Mouse (Mus musculus) B cell, adult 2 months (primary cell): ENCODE results near the gene Mrpl53.

Source experiments
- DNase-seq, 2 experiments: peaks; one replicate each; pipeline ENCODE4 v3.0.0; 2022

Gene Mrpl53

DNA sequence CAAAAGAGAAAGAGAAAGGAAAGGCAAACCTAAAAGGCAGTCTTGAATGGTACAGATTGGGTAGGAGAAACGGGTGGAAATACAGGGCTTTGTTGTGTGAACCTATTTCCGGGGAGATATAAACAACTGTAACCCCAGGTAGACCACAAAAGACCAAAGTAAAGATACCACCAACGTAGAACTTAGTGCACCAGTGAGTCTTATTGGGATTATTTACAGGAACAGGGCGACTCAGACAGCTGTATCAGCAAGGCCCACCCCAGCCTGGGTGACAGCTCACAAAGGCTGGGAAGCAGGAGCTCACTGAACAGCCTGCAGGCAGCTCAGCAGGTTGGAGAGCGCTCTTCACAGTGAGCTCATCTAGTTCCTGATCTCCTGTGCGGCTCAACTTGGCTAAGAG, 12.9 kb upstream of the Mrpl53 start:
- no peak for DNase-seq

DNA sequence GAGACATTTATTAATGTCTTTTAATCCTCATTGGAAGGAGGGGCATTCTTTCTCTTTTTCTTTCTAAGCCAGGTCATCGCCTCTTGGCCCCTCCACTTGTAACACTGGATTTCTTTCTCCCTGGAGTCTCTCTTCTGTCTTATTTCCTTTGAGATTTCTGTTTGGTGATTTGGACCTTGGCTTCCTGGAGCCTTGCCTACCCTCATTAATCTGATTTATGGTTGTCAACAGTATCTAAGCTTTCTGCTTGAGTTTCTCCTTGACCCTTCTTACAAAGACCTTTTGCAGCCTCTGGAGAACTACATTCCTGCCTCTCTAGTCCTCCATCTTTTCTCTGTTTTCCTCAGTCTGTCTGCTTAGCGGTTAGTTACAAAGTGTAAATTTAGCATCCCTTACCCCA, 10.4 kb upstream of the Mrpl53 start:
- DNase-seq: no peak

DNA sequence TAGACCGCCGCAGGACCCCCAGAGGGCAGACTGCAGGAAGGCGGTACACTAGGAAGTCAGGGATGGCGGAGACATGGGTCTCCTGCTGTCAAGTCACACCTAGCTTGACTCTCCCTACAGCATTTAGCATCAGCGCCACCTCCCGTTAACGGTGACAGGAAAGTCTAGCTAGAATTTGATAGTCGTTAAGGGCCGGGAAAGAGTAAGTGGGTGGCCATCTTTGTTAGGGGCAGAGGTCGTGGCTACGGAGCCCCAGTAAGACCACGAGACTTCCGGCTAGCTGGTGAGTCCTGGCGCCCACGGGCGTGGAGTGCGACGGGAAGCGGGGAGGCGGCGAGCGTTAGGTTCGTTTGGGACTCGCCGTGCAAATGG, 7.5 kb upstream of the Mrpl53 start, which contains the start of the genes Ccdc142 and Gm42688:
Gene Ccdc142, plus strand, starts transcription at position 286 of the 372 bp plus-strand sequence.
Gene Gm42688, plus strand, starts transcription at position 302 of the 372 bp plus-strand sequence.
- DNase-seq: peak; percentile 83 to 85

DNA sequence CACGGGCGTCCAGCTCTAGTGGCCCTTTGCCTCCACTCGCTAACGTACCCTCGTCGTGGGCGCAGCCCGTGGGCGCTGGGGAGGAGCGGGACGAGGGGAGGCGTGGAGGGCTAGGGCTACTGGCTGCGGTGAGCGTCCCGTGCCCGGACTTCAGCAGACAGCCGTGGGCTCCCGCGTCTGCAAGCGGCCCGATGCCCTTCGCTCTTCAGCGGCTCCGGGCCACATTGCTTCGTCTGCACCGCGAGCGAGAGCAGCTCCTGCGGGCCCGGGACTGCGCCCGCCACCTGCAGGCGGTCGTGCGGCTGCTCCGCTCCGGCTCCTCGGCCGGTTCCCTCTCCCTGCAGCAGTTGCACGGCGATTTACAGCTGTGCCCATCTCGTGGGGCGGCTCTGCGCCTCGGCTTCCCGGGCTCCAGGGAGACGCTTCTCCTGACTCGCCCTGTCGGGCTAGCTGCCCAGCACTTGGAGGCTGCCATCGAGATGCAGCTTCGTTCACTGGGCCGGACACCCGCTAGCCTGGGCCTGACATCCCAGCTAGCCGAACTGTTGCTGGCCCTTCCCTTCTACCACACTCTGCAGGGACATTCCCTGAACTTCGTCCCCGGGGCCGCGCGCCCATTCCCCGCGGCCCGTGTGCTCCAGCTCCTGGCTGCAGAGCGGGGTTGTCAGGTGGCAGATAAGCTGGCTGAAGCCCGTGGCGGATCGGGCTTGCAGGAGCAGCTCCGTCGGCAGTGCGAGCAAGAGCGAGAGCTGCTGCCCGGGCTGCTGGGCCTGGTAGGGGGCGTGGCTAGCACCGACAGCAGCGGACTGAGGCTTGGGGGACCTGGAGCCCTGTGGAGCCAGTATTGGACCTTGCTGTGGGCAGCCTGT, 6.9 kb upstream of the Mrpl53 start:
- peak; percentile 73 to 76 for DNase-seq

DNA sequence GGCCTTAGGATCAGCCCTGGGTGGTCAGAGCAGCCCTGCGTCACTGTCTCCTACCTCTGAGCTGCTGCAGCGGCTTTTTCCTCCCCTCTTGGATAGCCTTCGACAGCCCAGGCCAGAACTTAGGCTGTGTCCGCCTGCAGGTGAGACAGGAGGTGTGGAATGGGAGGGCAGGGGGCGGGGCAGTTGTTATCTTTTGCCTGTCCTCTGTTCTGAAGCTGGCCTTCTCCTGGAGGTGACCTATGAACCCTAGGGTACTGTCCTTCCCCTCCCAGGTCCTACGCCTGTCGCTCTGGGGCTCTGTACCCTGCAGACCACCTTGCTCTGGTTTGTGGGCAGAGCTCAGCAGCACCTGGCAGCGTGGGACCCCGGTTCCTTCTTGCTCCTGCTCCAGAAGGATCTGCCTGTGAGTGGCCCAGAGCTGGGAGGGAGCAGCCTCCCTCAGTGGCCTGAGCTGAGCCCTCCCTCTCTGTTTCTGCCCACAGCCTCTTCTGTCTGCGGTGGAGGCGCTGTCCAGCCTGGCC, 5.7 kb upstream of the Mrpl53 start:
- DNase-seq: no peak

DNA sequence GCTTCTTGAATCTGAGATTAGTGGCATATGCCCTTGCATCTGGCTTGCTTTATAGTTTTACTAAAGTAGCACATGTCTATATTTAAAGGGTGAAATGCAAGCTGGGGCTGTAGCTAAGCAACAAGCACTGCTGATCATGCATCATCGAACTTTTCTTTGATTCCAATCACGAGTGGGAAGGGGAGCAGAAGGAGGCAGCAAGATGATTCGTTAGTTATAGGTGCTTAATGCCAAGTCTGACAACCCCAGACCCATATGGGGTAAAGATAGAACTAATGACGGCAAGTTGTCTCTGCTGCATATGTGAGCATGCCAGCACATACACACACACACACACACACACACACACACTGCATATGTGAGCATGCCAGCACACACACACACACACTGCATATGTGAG, 4.7 kb upstream of the Mrpl53 start:
- DNase-seq: no peak

DNA sequence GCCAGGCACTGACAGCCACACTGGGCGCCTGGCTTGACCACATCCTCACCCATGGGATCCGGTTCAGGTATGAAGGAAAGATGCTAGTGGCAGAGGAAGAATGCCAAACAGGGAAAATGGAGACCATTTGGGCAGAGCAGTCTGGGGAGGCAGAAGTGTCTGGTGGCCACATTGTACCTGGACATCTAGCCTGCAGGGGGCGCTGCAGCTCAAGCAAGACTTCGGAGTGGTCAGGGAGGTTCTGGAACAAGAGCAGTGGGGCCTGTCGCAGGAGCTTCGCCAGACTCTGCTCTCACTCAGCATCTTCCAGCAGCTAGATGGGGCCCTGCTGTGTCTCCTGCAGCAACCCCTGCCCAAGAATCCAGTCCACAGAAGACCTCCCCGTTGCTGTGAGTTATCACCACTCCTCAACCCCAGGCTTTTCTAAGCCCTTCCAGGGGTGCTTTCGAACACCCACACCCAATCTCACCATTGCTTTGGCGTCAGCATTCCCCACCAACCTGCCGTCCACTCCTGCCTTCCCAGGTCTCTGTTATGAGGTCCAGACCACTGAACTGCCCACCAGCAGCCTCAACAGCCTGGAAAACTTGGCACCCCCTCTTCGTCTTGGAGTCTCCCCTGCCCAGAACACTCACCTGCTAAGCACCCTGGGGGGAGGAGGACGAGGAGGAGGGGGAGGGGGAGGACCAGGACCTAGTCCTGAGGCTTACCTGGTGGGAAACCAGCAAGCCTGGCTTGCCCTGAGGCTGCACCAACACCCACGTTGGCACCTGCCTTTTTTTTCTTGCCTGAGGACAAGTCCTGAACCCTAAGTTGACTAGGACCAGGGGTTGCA, 1.1 kb upstream of the Mrpl53 start:
- peak; percentile 88 for DNase-seq

DNA sequence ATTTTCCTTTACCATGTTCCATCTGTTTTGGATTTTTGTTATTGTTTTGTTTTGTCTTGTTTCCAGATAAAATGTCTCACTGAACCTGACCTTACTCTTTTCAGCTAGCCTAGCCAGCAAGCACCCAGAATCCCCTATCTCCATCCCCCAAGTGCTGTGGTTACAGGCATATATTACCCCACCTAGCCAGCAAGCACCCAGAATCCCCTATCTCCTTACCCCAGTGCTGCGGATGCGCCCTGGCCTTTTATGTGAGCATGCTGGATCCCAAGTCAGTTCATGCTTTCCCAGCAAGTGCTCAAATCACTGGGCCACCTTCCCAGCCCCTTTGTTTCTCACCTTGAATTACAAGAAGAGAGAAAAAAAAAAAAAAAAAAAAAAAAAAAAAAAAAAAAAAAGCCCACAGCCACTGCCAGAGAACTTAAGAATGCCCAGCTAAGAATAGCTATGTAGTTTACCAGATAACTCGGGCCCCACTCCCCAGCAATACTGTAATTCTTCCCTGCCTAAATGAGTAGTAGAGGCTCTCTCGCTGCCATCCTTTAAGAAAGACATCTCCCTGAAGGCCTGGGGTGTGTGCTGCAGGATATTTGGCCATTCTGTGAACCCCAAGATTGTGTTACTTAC, 2.8 kb downstream of the Mrpl53 start:
- DNase-seq: no peak

DNA sequence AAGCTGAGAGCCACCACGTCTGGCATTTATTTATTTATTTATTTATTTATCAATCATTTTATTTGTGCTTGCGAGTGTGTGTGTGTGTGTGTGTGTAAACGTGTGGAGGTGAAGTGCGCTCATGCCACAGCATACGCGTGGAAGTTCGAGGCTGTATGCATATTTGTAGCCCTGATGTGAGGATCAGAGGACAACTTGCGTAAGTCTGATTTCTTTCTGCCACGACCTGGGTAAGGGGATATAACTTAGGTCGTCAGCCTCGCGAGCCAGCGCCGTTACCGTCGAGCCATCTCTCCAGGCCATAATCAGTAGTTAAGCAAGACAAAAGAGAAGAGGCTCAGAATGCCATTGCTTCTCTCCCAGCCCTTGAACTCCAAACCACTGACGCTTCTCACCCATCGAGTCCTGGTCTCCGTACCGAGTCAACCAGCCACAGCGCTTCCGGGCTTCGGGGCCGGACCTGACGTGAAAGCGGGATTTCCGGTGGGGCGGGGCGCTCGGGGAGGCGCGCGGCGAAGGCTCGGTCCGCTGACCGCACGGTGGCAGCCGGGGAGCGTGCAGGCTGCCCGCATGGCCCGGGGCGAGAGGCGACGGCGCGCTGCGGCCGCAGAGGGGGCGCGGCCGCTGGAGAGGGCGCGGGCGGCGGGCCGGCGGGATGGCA, 6.3 kb downstream of the Mrpl53 start, which contains the start of gene Mogs:
Gene Mogs, plus strand, starts transcription at position 486 of the 661 bp plus-strand sequence.
- DNase-seq: peak; percentile 96

DNA sequence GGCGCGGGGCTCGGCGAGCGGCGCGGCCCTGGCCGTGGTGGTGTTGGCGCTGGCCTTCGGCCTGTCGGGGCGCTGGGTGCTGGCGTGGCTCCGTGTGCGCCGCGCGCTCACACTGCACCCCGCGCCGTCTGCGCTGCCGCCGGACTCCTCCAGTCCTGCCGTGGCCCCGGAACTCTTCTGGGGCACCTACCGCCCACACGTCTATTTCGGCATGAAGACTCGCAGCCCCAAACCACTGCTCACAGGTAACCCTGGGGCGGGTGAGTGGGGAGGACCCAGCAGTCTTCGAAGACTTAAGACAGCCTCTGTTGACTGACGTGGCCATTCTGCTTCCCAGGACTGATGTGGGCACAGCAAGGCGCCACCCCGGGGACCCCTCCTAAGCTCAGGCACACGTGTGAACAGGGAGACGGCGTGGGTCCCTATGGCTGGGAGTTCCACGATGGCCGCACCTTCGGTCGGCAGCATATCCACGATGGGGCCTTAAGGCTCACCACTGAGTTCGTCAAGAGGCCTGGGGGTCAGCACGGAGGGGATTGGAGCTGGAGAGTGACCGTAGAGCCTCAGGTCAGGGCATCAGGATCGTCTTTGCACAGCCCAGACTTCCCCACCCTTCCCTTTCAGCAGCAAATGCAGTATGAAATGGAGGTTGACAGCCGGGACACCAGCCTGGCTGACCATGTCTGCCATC, 7.0 kb downstream of the Mrpl53 start:
- peak in 1 of 2 experiments; percentile 42 for DNase-seq

DNA sequence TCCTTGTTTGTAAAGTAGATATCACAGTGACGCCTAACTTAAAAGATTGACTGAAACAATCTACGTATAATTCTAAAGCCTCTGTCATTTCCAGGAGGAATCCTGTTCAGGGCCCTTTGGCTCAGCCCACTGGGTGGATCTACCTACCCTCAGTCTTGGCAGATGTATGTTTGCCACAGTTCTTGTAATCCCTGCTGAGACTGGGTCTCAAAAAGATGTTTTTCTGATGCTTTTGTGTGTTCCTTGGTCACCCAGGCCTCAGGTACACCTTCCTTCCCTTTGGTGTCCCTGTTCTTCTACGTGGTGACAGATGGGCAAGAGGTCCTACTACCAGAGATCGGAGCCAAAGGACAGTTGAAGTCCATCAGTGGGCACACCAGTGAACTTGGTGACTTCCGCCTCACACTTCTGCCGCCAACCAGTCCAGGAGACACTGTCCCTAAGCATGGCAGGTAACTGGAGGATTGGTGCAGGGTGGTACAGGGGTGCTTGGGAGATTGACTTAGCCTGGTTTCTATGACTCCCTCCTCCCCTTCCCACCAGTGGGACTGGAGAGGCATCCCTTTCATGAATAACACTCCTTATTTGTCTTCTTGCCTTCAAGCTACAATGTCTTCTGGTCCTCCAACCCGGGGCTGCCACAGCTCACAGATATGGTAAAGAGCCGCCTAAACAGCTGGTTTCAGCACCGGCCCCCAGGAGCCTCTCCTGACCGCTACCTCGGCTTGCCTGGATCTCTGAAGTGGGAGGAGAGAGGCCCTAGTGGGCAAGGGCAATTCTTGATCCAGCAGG, 7.7 kb downstream of the Mrpl53 start:
- DNase-seq: no peak

DNA sequence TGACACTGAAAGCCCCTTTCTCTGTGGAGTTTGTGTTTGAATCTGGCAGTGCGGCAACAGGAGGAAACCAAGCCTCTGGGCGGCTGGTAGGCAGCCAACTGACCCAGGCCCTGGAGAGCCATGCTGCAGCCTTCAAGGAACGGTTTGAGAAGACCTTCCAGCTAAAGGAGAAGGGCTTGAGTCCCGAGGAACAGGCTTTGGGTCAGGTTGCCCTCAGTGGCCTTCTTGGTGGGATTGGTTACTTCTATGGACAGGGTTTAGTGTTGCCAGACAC, 8.3 kb downstream of the Mrpl53 start:
- DNase-seq: no peak

DNA sequence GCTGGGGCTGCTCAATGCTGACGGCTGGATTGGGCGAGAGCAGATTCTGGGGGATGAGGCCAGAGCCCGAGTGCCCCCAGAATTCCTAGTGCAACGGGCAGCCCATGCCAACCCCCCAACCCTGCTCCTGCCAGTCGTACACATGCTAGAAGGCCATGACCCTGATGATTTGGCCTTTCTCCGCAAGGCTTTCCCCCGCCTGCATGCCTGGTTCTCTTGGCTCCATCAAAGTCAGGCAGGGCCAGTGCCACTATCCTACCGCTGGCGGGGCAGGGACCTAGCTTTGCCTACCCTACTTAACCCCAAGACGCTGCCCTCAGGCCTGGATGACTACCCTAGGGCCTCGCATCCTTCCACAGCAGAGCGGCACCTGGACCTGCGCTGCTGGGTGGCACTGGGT, 8.8 kb downstream of the Mrpl53 start:
- no peak for DNase-seq

DNA sequence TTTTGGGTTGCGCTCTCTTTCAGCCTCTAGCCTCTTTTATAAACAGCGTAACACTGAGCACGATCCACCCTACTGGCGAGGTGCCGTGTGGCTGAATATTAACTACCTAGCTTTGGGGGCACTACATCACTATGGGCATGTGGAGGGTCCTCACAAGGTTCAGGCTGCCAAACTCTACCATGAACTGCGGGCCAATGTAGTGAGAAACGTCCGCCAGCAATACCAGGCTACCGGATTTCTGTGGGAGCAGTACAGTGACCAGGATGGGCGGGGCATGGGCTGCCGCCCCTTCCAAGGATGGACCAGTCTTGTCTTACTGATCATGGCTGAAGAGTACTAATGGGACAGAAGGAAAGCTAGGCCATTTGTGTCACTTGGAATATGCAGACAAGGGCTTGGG, 9.5 kb downstream of the Mrpl53 start:
- DNase-seq: no peak

DNA sequence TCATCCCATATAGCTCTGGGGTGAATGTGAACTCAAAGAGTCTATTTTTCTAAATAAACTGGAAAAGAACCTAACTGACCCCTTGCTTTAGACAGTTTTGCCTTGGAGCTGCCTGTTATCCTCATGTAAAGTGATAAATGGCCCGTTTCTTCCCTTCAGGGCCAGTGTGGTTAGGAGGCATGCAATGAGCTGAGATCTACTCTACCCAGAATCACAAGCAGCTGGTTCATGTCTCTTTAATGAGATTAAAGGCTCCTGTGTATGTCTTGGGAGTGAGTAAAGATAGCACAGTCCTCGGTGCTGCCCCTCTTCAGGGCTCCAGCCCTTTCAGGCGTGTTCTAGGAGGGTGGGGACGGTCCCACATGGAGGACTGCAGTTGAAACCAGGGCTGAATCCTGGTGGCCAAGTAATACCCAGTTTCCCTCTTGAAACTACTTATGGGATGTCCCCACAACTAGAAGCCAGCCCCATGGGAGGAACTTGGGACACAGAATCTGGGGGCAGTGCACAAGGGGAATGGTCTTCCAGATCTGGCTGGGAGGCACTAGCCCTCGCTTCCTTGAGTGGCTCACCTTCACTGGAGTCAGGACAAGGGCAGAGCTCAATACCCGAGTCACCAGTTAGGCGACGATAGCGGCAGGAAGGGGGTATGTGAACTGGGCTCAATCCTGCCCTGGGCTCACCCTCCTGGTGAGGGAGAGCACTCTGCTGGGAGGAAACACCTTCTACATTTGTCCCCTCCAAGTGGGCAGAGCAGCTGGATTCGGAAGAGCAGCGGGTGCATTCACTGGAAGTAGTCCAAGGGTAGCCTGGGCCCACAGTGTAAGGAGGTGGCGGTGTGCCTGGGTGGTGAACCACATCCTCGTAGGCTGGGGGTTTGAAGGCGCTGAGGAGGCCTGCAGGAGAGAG, 10.2 kb downstream of the Mrpl53 start:
- no peak for DNase-seq

DNA sequence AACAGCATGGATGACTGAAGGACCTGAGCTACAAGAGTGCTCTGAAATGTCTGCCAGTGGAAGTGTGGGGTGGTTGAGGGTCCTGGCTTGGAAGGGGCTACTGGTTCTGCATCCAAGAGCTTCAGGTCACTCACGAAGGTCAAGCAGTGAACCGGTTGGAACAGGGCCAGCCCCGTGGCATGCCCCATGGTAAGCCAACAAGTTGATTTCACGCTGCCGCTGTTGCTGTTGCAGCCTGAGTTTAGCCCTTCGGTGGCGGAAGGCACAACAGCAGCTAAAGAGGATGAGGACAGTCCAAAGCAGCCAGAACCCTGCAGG, 10.9 kb downstream of the Mrpl53 start:
- no peak for DNase-seq

DNA sequence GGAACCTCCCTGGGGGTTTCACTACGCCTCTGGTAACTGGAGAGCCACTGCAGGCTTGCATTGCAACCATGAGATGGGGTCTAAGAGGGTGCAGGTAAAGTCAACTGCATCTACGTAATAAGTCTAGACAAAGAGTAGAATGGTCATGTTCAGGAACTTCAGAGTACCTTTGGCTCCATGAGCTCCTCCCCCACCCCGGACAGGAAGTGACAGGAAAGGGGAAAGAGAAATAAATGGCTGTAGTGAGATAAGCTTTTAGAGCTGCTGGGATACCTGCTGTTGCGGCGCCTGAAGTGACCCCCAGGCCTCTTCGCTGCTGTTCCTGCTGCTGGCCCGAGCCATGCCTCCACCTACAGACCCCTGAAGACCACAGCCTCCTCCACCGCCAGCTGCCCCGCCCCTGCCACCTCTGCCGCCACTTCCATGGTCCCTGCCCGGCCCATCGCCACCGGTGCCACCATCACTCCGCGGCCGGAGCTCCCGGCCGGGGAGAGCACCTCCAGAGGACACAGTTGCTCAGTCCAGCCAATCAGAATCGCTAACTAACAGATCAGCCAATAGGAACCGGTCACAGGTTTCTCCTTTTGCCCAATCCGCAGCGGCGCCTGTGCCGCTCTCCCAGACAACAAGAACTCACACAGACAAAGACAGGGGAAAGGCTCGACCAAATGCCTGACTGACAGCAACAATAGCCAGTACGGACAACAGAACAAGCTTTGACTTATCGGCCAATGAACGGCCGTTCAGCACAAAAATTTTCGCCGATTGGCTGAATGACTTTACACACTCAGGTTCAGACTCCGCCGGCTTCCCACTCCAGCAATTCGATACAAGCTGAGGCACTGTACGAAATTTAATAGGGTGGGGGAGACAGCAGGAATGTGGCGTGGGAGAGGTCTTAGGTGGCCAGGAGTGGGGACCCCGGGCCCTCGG, 12.4 kb downstream of the Mrpl53 start, which contains the start of gene Wbp1:
Gene Wbp1, minus strand, starts transcription at position 630 of the 933 bp plus-strand sequence.
- peak; percentile 85 to 87 for DNase-seq

DNA sequence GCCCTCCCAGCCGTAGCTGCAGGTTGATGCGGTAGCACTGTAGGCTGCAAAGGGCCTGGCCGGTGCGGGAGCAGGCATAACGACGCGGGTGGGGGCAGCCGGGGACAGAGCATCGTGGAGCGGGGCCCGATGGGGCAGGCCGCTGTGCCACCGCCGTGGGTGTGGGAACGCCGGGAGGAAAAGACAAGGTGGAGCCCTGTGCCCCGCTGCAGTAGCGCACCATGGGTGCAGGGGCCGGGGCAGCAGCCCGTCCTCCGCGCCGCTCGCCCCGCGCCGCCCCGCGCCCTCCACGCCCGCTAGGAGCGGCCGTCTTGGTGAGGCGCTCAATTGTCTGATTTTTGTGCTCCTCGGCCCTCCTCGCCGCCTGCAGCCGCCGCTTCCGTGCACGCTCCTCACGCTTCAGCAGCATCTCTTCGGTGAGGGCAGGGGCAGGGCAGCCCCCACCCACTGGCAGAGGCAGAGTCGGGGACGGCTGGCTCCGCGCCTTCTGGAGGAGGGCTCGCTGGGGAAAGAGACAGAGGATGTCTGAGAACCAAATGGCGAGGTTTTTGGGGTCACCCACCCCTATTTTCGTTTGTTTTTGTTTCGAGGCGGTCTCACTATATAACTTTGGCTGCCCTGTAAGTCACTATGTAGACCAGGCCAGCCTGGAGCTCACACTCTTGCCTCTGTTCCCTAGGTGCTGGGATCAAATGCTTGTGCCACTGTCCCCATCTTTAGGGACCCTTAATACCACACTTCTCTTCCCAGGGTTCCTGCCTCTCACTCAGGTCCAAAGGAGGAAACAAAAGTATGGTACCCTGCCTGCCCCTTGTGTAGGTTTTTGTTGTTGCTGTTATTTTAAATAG, 13.2 kb downstream of the Mrpl53 start:
- DNase-seq: peak in 1 of 2 experiments; percentile 26
